Mouse (Mus musculus): Measurements from ENCODE around the gene Iqsec2. TPM values are rescaled to one million over a fixed set of nuclear protein-coding genes. Genes with fewer than 3 reads are reported as not detected.

The Iqsec2 gene
- 4.9 and 5.1 TPM in 2 replicates for polyA plus RNA-seq (2015; fragmentation: Nextera tagmentation; extraction: Ambion mirVana)

DNA sequence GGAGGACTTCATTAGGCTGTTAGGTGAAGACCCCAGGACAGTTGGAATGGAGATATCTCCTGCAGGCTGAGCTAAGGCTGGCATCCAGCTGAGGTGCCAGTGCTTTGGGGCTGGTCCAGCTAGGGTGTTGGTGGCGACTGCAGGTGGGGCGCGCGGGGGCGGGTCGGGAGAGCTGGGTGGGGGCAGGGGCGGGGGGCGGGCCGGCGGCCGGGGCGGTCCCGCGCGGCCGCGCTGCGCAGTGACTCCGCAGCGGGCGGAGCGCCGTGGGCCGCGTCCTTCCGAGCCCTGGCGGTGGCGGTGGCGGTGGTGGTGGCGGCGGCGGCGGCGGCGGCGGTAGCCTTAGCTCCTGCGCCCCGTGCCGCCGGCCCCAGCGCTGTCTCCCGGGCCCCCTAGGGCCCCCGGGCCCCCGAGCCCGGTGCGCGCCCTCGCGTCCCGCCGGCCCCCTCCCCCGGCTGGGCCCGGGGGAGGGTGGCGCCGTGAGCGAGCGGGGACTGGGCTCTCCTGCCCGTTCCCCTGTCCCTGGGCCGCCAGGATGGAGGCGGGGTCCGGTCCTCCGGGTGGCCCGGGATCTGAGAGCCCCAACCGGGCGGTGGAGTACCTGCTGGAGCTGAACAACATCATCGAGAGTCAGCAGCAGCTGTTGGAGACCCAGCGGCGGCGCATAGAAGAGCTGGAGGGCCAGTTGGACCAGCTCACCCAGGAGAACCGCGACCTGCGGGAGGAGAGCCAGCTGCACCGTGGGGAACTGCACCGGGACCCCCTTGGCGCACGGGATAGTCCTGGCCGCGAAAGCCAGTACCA lies at the start of gene Iqsec2:
Gene Iqsec2 (plus strand): TSS at position 328 of the 801 bp plus-strand sequence.
- 23% methylated on average over 20 of the region's 78 CpGs for WGBS
- peak within 1 kb of the TSS; percentile 73 for H3K9ac ChIP-seq (ENCODE audit: low read depth, low read length)
- H3K27ac ChIP-seq (ENCODE audit: low read length), result peak within 1 kb of the TSS; percentile 38

DNA sequence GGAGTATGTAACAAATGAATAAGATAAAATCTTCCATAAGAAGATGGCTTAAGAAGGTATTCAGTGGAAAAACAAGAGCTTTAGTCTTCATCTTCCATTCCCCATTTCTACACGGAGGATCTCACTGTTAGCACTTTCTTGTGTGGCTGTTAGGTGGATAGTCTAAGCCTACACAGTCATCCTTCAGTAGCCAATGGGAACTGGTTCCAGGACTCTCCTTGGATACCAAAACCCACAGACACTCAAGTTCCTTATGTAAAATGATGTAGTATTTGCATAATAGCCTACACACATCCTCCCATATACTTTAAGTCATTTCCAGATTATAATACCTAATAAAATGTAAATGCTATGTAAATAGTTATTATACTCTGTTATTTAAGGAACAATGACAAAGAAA lies 46.5 kb upstream of the Iqsec2 start:
- H3K4me2 ChIP-seq (ENCODE audit: low read length), result no peak overlapping the region
- ATAC-seq, result no peak
- H3K36me3 ChIP-seq (ENCODE audit: control insufficient read depth, insufficient read depth, low read length), result no peaks in the 10 kb centered on the region
- H3K4me3 ChIP-seq (ENCODE audit: low read depth, low read length), result no peak overlapping the region
- WGBS, result 33% methylated on average over 1 of the region's 1 CpGs
- no peak overlapping the region for H3K27ac ChIP-seq (ENCODE audit: low read length)
- H3K9ac ChIP-seq (ENCODE audit: low read depth, low read length), result no peak overlapping the region
- no peaks in the 10 kb centered on the region for H3K4me1 ChIP-seq (ENCODE audit: control insufficient read depth, insufficient read depth, low read length)
- no peaks in the 10 kb centered on the region for H3K9me3 ChIP-seq (replicated peaks; ENCODE audit: control insufficient read depth, low read length, poor library complexity, severe bottlenecking)
- peaks cover 22% of the 10 kb centered on the region for H3K27me3 ChIP-seq (ENCODE audit: control insufficient read depth, insufficient read depth, low read depth, low read length)

More for the DNA sequence above, at the start of gene Iqsec2:
- ATAC-seq, result peak; percentile 75
- peak within 1 kb of the TSS; percentile 61 for H3K4me3 ChIP-seq (ENCODE audit: low read depth, low read length)
- H3K36me3 ChIP-seq (ENCODE audit: control insufficient read depth, insufficient read depth, low read length), result no peaks in the 10 kb centered on the region
- H3K4me1 ChIP-seq (ENCODE audit: control insufficient read depth, insufficient read depth, low read length), result peaks cover 18% of the 10 kb centered on the region
- peaks cover 35% of the 10 kb centered on the region for H3K27me3 ChIP-seq (ENCODE audit: control insufficient read depth, insufficient read depth, low read depth, low read length)
- peak within 1 kb of the TSS; percentile 55 for H3K4me2 ChIP-seq (ENCODE audit: low read length)
- no peaks in the 10 kb centered on the region for H3K9me3 ChIP-seq (replicated peaks; ENCODE audit: control insufficient read depth, low read length, poor library complexity, severe bottlenecking)

DNA sequence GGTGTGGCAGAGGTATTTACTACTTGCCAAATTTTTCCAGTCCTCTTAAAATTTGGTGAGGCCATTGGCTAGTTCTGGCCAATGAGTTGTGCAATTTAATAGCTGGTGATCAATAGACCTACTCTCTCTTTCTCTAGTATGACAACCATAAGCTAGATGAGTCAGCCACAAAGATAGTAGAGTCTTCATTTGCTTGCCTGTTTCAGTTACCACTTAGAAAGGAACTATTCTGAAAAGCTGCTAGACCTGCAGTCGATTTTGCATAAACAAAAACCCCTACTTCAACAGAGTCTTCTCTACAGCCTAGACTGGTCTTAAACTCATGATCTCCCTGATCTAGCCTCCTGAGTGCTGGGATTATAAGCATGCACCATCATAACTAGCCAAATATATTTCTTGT lies 22.4 kb upstream of the Iqsec2 start:
- H3K27ac ChIP-seq (ENCODE audit: low read length), result no peak overlapping the region
- H3K4me2 ChIP-seq (ENCODE audit: low read length), result no peak overlapping the region
- 88% methylated on average over 1 of the region's 1 CpGs for WGBS
- no peak for ATAC-seq
- H3K9ac ChIP-seq (ENCODE audit: low read depth, low read length), result no peak overlapping the region
- H3K36me3 ChIP-seq (ENCODE audit: control insufficient read depth, insufficient read depth, low read length), result no peaks in the 10 kb centered on the region
- no peaks in the 10 kb centered on the region for H3K4me1 ChIP-seq (ENCODE audit: control insufficient read depth, insufficient read depth, low read length)
- no peaks in the 10 kb centered on the region for H3K9me3 ChIP-seq (replicated peaks; ENCODE audit: control insufficient read depth, low read length, poor library complexity, severe bottlenecking)
- peaks cover 23% of the 10 kb centered on the region for H3K27me3 ChIP-seq (ENCODE audit: control insufficient read depth, insufficient read depth, low read depth, low read length)
- H3K4me3 ChIP-seq (ENCODE audit: low read depth, low read length), result no peak overlapping the region

- H3K4me3 ChIP-seq (ENCODE audit: low read depth, low read length), result no peak overlapping the region
- no peak overlapping the region for H3K27ac ChIP-seq (ENCODE audit: low read length)
- H3K4me2 ChIP-seq (ENCODE audit: low read length), result no peak overlapping the region
- WGBS, result 71% methylated on average over 3 of the region's 3 CpGs
- no peaks in the 10 kb centered on the region for H3K36me3 ChIP-seq (ENCODE audit: control insufficient read depth, insufficient read depth, low read length)
- H3K27me3 ChIP-seq (ENCODE audit: control insufficient read depth, insufficient read depth, low read depth, low read length), result peaks cover 41% of the 10 kb centered on the region
- no peak for ATAC-seq
- H3K9ac ChIP-seq (ENCODE audit: low read depth, low read length), result no peak overlapping the region
- H3K4me1 ChIP-seq (ENCODE audit: control insufficient read depth, insufficient read depth, low read length), result no peaks in the 10 kb centered on the region
- H3K9me3 ChIP-seq (replicated peaks; ENCODE audit: control insufficient read depth, low read length, poor library complexity, severe bottlenecking), result no peaks in the 10 kb centered on the region
Observed at GRCm38 (mm10) chrX:152130777-152131176, 13.3 kb upstream of the Iqsec2 start.

DNA sequence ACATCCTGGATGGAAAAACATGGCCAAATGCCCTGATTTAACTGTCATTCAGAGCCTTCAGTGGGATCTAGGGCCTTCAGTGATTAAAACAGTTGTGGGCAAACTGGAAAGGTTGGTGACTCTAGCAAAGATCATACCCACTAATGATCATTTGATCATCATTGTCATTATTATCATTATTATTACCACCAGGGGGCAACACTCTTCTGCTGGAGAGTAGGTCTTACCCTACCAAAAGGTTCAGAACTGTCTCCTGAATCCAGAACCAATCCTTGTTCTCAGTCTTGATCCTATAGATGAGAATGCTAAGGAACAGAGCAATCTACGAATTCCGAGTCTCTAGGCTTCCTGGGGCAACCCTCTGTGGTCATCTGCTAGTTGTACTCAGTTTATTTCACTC lies 12.0 kb upstream of the Iqsec2 start:
- Histone ChIP-seq H3K36me3 (ENCODE audit: control insufficient read depth, insufficient read depth, low read length) (no peaks in the 10 kb centered on the region), H3K9ac (ENCODE audit: low read depth, low read length) (no peak overlapping the region), H3K9me3 (replicated peaks; ENCODE audit: control insufficient read depth, low read length, poor library complexity, severe bottlenecking) (no peaks in the 10 kb centered on the region), H3K27ac (ENCODE audit: low read length) (no peak overlapping the region), H3K4me2 (ENCODE audit: low read length) (no peak overlapping the region), H3K4me1 (ENCODE audit: control insufficient read depth, insufficient read depth, low read length) (no peaks in the 10 kb centered on the region), H3K4me3 (ENCODE audit: low read depth, low read length) (no peak overlapping the region), H3K27me3 (ENCODE audit: control insufficient read depth, insufficient read depth, low read depth, low read length) (peaks cover 40% of the 10 kb centered on the region)
- WGBS, result 89% methylated on average over 2 of the region's 2 CpGs
- no peak for ATAC-seq

DNA sequence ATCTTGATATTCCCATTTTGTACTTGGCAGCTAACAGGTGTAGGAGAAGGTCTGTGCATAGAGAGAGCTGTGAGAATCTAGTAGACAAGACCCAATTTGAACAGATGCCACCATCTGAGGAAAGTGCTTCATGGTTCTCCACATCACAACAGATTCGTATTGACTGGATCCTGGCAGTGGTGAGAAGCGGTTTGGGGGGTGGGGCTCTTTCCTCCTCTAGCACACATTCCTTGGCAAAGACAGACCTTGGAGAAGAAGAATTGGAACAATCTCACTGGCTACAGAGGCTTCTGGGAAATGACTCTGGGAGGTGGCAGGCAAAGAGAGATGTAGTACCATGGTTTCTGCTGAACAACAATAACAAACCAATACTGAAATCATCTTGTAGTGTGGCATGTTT lies 8.9 kb upstream of the Iqsec2 start:
- Histone ChIP-seq H3K27ac (ENCODE audit: low read length) (no peak overlapping the region), H3K4me3 (ENCODE audit: low read depth, low read length) (no peak overlapping the region), H3K4me1 (ENCODE audit: control insufficient read depth, insufficient read depth, low read length) (no peaks in the 10 kb centered on the region), H3K27me3 (ENCODE audit: control insufficient read depth, insufficient read depth, low read depth, low read length) (peaks cover 41% of the 10 kb centered on the region), H3K36me3 (ENCODE audit: control insufficient read depth, insufficient read depth, low read length) (no peaks in the 10 kb centered on the region), H3K9me3 (replicated peaks; ENCODE audit: control insufficient read depth, low read length, poor library complexity, severe bottlenecking) (no peaks in the 10 kb centered on the region), H3K4me2 (ENCODE audit: low read length) (no peak overlapping the region), H3K9ac (ENCODE audit: low read depth, low read length) (no peak overlapping the region)
- WGBS, result 58% methylated on average over 2 of the region's 2 CpGs
- ATAC-seq, result no peak

DNA sequence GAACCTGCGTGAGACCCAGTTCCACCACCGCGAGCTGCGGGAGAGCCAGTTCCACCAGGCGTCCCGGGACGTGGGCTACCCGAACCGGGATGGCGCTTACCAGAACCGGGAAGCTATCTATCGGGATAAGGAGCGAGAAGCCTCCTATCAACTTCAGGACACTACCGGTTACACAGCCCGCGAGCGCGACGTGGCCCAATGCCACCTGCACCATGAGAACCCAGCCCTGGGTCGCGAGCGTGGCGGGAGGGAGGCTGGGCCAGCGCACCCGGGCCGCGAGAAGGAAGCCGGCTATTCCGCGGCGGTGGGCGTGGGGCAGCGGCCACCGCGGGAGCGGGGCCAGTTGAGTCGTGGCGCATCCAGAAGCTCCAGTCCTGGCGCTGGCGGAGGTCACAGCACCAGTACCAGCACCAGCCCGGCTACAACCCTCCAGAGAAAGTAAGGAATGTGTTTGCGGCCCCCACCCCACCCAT lies 710 bp downstream of the Iqsec2 start:
- Histone ChIP-seq H3K4me1 (ENCODE audit: control insufficient read depth, insufficient read depth, low read length) (peaks cover 18% of the 10 kb centered on the region), H3K4me3 (ENCODE audit: low read depth, low read length) (peak overlapping the region; percentile 61), H3K9me3 (replicated peaks; ENCODE audit: control insufficient read depth, low read length, poor library complexity, severe bottlenecking) (no peaks in the 10 kb centered on the region), H3K27ac (ENCODE audit: low read length) (no peak overlapping the region), H3K36me3 (ENCODE audit: control insufficient read depth, insufficient read depth, low read length) (no peaks in the 10 kb centered on the region), H3K27me3 (ENCODE audit: control insufficient read depth, insufficient read depth, low read depth, low read length) (peaks cover 35% of the 10 kb centered on the region), H3K4me2 (ENCODE audit: low read length) (peak overlapping the region; percentile 55), H3K9ac (ENCODE audit: low read depth, low read length) (peak overlapping the region; percentile 73)
- peak; percentile 12; the same call in 1 of the 2 replicates for ATAC-seq
- WGBS, result 25% methylated on average over 38 of the region's 42 CpGs

DNA sequence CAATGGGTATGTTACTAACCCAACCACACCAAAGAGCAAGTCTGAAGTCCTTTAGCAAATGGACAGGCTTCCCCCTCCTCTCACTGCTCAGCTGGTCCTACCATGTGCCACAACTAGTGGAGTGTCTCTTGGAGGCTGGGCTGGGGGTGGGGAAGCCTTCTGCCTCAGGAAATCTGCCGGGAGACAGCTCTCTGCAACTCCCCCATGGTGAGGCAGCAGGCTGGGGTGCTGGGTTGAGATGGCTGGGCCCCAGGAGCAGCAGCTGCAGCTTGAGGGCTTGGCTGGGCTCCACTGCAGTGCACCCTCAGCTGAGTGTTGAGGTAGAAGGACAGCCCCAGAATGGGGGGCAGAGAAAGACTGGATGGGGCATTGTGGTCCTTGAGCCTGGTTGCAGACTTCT lies 2.1 kb downstream of the Iqsec2 start:
- H3K4me3 ChIP-seq (ENCODE audit: low read depth, low read length), result peak overlapping the region; percentile 61
- no peak overlapping the region for H3K27ac ChIP-seq (ENCODE audit: low read length)
- peak overlapping the region; percentile 42; the same call in 1 of the 2 replicates for H3K9ac ChIP-seq (ENCODE audit: low read depth, low read length)
- H3K27me3 ChIP-seq (ENCODE audit: control insufficient read depth, insufficient read depth, low read depth, low read length), result peaks cover 35% of the 10 kb centered on the region
- no peaks in the 10 kb centered on the region for H3K9me3 ChIP-seq (replicated peaks; ENCODE audit: control insufficient read depth, low read length, poor library complexity, severe bottlenecking)
- peaks cover 18% of the 10 kb centered on the region for H3K4me1 ChIP-seq (ENCODE audit: control insufficient read depth, insufficient read depth, low read length)
- H3K36me3 ChIP-seq (ENCODE audit: control insufficient read depth, insufficient read depth, low read length), result no peaks in the 10 kb centered on the region
- ATAC-seq, result no peak
- WGBS, result 38% methylated on average over 1 of the region's 1 CpGs
- peak overlapping the region; percentile 55 for H3K4me2 ChIP-seq (ENCODE audit: low read length)

DNA sequence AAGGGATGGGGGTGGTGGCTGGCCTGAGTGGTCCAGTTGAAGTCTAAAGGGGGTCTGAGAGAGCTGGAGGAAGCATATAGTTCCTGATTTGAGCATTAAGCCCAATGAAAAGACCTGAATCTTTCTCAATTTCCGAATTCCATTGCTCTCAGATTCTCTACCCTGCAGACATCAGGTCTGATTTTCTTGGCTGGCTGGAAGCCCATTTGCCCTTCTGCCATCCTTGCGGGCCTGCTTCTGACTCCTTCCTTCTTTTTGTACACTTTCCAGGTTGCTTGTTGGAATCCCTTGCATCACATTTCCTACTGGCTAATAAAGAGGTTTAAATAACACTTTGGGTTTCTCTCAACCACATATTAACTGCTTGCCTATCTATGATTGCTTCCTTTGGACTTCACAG lies 2.6 kb downstream of the Iqsec2 start:
- Histone ChIP-seq H3K27ac (ENCODE audit: low read length) (no peak overlapping the region), H3K36me3 (ENCODE audit: control insufficient read depth, insufficient read depth, low read length) (no peaks in the 10 kb centered on the region), H3K9me3 (replicated peaks; ENCODE audit: control insufficient read depth, low read length, poor library complexity, severe bottlenecking) (no peaks in the 10 kb centered on the region), H3K9ac (ENCODE audit: low read depth, low read length) (no peak overlapping the region), H3K4me3 (ENCODE audit: low read depth, low read length) (no peak overlapping the region), H3K4me1 (ENCODE audit: control insufficient read depth, insufficient read depth, low read length) (peaks cover 18% of the 10 kb centered on the region), H3K4me2 (ENCODE audit: low read length) (peak overlapping the region; percentile 55), H3K27me3 (ENCODE audit: control insufficient read depth, insufficient read depth, low read depth, low read length) (peaks cover 35% of the 10 kb centered on the region)
- ATAC-seq, result no peak
- 71% methylated on average over 2 of the region's 2 CpGs for WGBS
